Mouse (Mus musculus) testis, adult 2 months (tissue): ENCODE data around the gene Zfp418. TPM values are rescaled to one million over a fixed set of nuclear protein-coding genes. Genes with fewer than 3 reads are reported as not detected.
"Not testable (repeated sequence)": the region's sequence is repeated elsewhere in the genome, so short reads cannot be mapped to it uniquely, and the experiment has no call there.

Source experiments
- H3K27ac ChIP-seq: fragments of 200-500 bp; 2 replicates; pipeline ENCODE4 v1.5.1; 2012; ENCODE audit warnings: low read depth, low read length; ENCODE audit not compliant: control insufficient read depth, insufficient read depth
- H3K27me3 ChIP-seq: fragments of 200-500 bp; 2 replicates; pipeline ENCODE4 v1.6.1; 2012; ENCODE audit warnings: mild to moderate bottlenecking, low read length, moderate library complexity; ENCODE audit not compliant: control insufficient read depth, insufficient read depth
- H3K36me3 ChIP-seq: fragments of 200-500 bp; 2 replicates; pipeline ENCODE4 v1.6.1; 2012; ENCODE audit warnings: mild to moderate bottlenecking, low read length; ENCODE audit not compliant: control insufficient read depth, insufficient read depth
- H3K4me1 ChIP-seq: fragments of 200-500 bp; 2 replicates; pipeline ENCODE4 v1.6.1; 2012; ENCODE audit warnings: low read length; ENCODE audit not compliant: control insufficient read depth, insufficient read depth
- H3K4me3 ChIP-seq: fragments of 200-500 bp; 2 replicates; pipeline ENCODE4 v1.5.1; 2012; ENCODE audit warnings: low read depth, mild to moderate bottlenecking, low read length, moderate library complexity, mixed read lengths; ENCODE audit not compliant: control insufficient read depth
- CTCF ChIP-seq: fragments of 200-500 bp; IDR thresholded peaks from 2 replicates; pipeline ENCODE4 v1.5.1; 2012; ENCODE audit warnings: low read depth, mild to moderate bottlenecking, inconsistent platforms, low read length, moderate library complexity; ENCODE audit not compliant: control insufficient read depth, insufficient read depth, insufficient replicate concordance
- POLR2A ChIP-seq: fragments of 200-500 bp; IDR thresholded peaks from 2 replicates; pipeline ENCODE4 v1.6.1; 2012; ENCODE audit warnings: low read depth, mild to moderate bottlenecking, inconsistent platforms, low read length, moderate library complexity; ENCODE audit not compliant: control insufficient read depth
- polyA plus RNA-seq: library from polyadenylated mRNA; depleted of rRNA; stranded (reverse); fragments of >200 nt; gene quantifications from 2 replicates; pipeline ENCODE4 v1.2.3, GENCODE M21; 2012; rRNA removed

Zfp418 gene
- polyA plus RNA-seq, 1 experiment = 0.15 TPM

- no peaks in the 10 kb centered on the region for H3K36me3 ChIP-seq
- TF ChIP-seq CTCF (no peak), POLR2A (no peak)
- H3K27ac ChIP-seq = no peak overlapping the region
- peaks cover 5% of the 10 kb centered on the region; the same call in 1 of the 2 replicates for H3K4me1 ChIP-seq
- no peak overlapping the region for H3K4me3 ChIP-seq
- no peaks in the 10 kb centered on the region for H3K27me3 ChIP-seq
Observed at GRCm38 (mm10) chr7:7185897-7186296, 14.8 kb downstream of the Zfp418 start.

- no peaks in the 10 kb centered on the region for H3K36me3 ChIP-seq
- H3K4me3 ChIP-seq = peak overlapping the region; percentile 80; the same call in 1 of the 2 replicates
- H3K4me1 ChIP-seq = peaks cover 5% of the 10 kb centered on the region; the same call in 1 of the 2 replicates
- no peak for TF ChIP-seq POLR2A
- no peak for TF ChIP-seq CTCF
- no peaks in the 10 kb centered on the region for H3K27me3 ChIP-seq
- H3K27ac ChIP-seq = no peak overlapping the region
Observed at GRCm38 (mm10) chr7:7187417-7188190, 16.5 kb downstream of the Zfp418 start.

DNA sequence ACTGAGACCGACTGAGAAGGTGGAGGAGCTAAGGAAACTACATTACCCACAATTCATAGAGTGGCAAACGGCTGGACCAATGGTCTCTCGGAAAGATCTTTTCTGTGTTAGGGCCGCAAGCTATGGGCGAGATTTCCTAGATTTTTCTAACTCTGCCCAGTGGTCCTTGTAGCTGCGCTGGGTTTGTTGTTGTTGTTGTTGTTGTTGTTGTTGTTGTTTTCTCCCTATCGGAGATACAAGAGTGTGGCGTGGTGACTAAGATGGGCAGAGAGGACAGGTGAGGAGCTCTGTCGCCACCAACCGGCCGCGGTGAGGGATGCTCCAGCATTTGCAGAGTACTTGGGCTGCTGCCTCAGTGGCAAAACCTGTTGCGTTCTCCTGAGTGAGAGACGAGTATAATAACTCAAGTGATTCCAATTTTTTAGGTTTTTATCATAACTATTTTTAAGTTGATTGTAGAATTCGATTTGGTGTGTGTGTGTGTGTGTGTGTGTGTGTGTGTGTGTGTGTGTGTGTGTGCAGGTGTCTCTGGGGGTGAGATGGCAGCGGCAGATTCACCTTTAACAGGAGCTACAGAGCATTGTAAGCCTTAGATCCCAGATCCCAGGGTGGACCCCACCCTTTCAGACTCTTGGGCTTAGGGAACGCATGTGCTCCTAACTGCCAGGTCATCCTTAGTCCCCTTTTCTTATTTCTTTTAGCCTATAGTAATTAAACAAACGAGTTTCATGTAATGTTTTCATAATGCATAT is 17.2 kb downstream of the Zfp418 start:
- TF ChIP-seq POLR2A = no peak
- peak; percentile 66; the same call in 1 of the 2 replicates for TF ChIP-seq CTCF
- no peak overlapping the region for H3K27ac ChIP-seq

DNA sequence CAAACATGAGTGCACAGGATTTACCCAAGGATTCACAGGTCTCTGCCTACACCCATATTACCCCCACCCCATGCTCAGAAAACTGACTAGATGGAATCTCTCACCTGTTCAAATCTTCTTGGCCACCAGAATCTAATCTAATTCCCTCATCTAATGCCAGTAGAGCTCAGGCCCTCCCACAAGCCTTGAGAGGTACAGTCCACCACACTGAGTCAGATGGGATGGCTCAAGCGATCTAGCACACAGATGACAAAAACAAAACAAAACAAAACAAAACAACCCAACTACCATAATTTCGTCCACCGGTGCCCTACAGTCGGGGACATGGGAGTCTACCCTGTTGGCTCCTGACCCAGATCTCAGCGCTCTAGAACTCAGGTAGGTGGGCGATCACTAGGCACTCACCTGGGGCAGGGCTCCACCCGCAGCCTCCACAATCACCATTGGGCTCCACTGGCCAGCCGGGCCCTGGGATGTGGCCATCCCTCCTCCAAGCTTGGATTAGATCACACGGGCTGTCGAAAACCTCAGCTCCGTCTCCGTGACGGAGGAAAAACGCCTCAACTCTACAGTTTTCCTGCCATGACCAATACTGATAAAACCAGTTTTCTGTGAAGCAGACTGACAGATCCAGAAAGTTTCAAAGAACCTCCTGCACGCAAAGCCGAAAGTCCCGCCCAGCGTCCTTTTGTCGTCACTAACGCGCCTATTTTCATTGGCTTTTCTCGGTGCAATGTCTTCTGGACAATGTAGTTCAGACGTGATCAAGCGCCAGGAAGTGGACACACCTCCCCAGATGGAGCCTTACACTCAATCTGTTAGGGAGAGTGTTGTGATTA is 38.4 kb downstream of the Zfp418 start, which contains the start of gene Zfp772:
Gene Zfp772, minus strand, starts transcription at position 686 of the 839 bp plus-strand sequence.
- not testable (repeated sequence) for H3K36me3 ChIP-seq, H3K4me1 ChIP-seq, H3K27ac ChIP-seq, H3K27me3 ChIP-seq
- H3K4me3 ChIP-seq = peak within 1 kb of the TSS; percentile 73

More for the DNA sequence above, 17.2 kb downstream of the Zfp418 start:
- Histone ChIP-seq H3K4me1 (peaks cover 5% of the 10 kb centered on the region; the same call in 1 of the 2 replicates), H3K36me3 (no peaks in the 10 kb centered on the region), H3K4me3 (peak overlapping the region; percentile 80), H3K27me3 (no peaks in the 10 kb centered on the region)

Other genes with a start within 250 kb of the Zfp418 start
- gene Aurkc, start 176.0 kb upstream of the Zfp418 start, polyA plus RNA-seq = 12.8 and 14.7 TPM in 2 replicates
- 1.4 TPM in 2 replicates for gene Zfp954, start 49.8 kb upstream of the Zfp418 start, polyA plus RNA-seq
- gene Zfp773, start 34.6 kb upstream of the Zfp418 start, polyA plus RNA-seq = 0.06 and 0.10 TPM in 2 replicates
- 0.75 and 1.2 TPM in 2 replicates for gene Zfp772, start 38.7 kb downstream of the Zfp418 start, polyA plus RNA-seq
- gene Vmn2r29, start 76.0 kb downstream of the Zfp418 start, polyA plus RNA-seq = 0.85 and 1.0 TPM in 2 replicates
- gene Gm45844, start 107.0 kb downstream of the Zfp418 start, polyA plus RNA-seq = 1.8 TPM in 2 replicates
- 23.8 and 24.6 TPM in 2 replicates for gene Clcn4, start 129.5 kb downstream of the Zfp418 start, polyA plus RNA-seq
- not detected in 2 replicates for gene Vmn2r30, start 166.3 kb downstream of the Zfp418 start, polyA plus RNA-seq
- gene Gm45783, start 203.2 kb downstream of the Zfp418 start, polyA plus RNA-seq = not detected in 2 replicates
- gene Vmn2r31, start 228.4 kb downstream of the Zfp418 start, polyA plus RNA-seq = not detected in 2 replicates